Mouse (Mus musculus) kidney, adult 10 weeks (tissue): ENCODE data around the gene Tspan7. TPM values are rescaled to one million over a fixed set of nuclear protein-coding genes. Genes with fewer than 3 reads are reported as not detected.

ENCODE experiments used
- polyA plus RNA-seq: library from polyadenylated mRNA; stranded (reverse); fragments of 350-450 nt; fragmentation: Illumina TruSeq; extraction: RNeasy Lipid Tissue Mini Kit (QIAGEN cat#74804); gene quantifications from one replicate; pipeline ENCODE4 v1.2.3, GENCODE M21; 2014; ENCODE audit warnings: low read depth, low replicate concordance

The Tspan7 gene
- 49.8 TPM for polyA plus RNA-seq

GRCm38 (mm10) chrX:10484872-10485569 lies at the start of gene Tspan7:
Tspan7 (plus strand) TSS chrX:10485158.

Other genes starting within 250 kb of the Tspan7 start
- 0.20 TPM for gene Otc, start 232.9 kb upstream of the Tspan7 start, polyA plus RNA-seq
- 6.6 TPM for gene Mid1ip1, start 229.9 kb downstream of the Tspan7 start, polyA plus RNA-seq